Mouse (Mus musculus) embryonic fibroblast, embryonic 13.5 days (primary cell): ENCODE measurements around the gene Bola2. TPM values are rescaled to one million over a fixed set of nuclear protein-coding genes. Genes with fewer than 3 reads are reported as not detected.

ENCODE experiments used
- H3K27ac ChIP-seq: 2 replicates; pipeline ENCODE4 v1.5.1; 2012; ENCODE audit warnings: low read length, control low read depth, inconsistent platforms; ENCODE audit not compliant: insufficient read depth
- H3K4me1 ChIP-seq: 2 replicates; pipeline ENCODE4 v1.6.1; 2011; ENCODE audit warnings: low read length; ENCODE audit not compliant: control insufficient read depth, insufficient read depth
- H3K4me3 ChIP-seq: 2 replicates; pipeline ENCODE4 v1.5.1; 2011; ENCODE audit warnings: mild to moderate bottlenecking, control low read depth, low read length; ENCODE audit not compliant: insufficient read depth
- CTCF ChIP-seq: IDR thresholded peaks from 2 replicates; pipeline ENCODE4 v1.5.1; 2011; ENCODE audit warnings: mild to moderate bottlenecking, control low read depth, low read length, moderate library complexity, borderline replicate concordance; ENCODE audit not compliant: insufficient read depth
- POLR2A ChIP-seq: IDR thresholded peaks from 2 replicates; pipeline ENCODE4 v1.6.1; 2011; ENCODE audit warnings: low read depth, mild to moderate bottlenecking, control low read depth, low read length, moderate library complexity
- polyA plus RNA-seq: library from polyadenylated mRNA; stranded (reverse); fragments of >200 nt; gene quantifications from 2 replicates; pipeline ENCODE4 v1.2.4, GENCODE M21; 2011; ENCODE audit warnings: low read depth; ENCODE audit not compliant: missing spikeins, insufficient read length

Bola2 gene
- polyA plus RNA-seq, 1 experiment = 56.5 TPM

DNA sequence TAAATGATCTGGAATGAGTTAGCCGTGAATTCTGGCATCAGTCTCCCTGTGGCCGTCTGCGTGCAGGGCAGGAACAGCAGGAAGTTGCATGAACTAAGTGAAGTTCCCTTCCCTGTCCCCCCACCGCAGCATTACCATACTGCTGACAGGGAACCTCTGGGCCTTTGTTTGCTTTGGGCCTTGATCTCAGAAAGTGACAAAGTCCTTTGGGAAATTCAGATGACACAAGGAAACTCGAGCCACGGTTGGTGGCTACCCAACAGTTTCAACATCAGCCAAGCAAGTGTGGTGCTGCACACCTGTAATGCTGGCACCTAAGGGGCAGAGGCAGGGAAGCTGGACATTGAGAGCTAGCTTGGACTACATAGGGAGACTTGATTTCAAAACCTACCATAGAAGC, 51.6 kb downstream of the Bola2 start:
- no peaks in the 10 kb centered on the region for H3K4me1 ChIP-seq
- no peak for TF ChIP-seq POLR2A
- TF ChIP-seq CTCF = no peak
- no peak overlapping the region for H3K27ac ChIP-seq
- H3K4me3 ChIP-seq = no peak overlapping the region

DNA sequence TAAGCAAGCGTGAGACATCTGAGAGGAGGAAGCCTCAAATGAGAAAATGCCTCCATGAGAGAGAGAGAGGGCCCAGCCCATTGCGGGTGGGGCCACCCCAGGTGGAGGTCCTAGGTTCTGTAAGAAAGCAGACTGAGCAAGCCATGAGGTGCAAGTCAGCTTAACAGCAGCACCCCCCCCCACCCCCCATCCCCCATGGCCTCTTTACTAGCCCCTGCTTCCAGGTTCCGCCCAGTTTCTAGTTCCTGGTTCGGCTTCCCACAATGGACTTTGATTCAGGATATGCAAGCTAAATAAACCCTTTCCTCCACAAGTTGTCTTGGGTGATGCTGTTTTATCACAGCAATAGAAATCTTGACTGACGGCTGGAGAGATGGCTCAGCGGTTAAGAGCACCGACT, 53.6 kb downstream of the Bola2 start:
- Histone ChIP-seq H3K4me3 (no peak overlapping the region), H3K4me1 (no peaks in the 10 kb centered on the region), H3K27ac (no peak overlapping the region)
- TF ChIP-seq POLR2A (no peak), CTCF (no peak)

Other genes with a start within 250 kb of the Bola2 start
- gene Atp2a1, start 232.3 kb upstream of the Bola2 start, polyA plus RNA-seq = not detected in 2 replicates
- 27.7 and 31.3 TPM in 2 replicates for gene Sh2b1, start 220.0 kb upstream of the Bola2 start, polyA plus RNA-seq
- gene Tufm, start 208.0 kb upstream of the Bola2 start, polyA plus RNA-seq = 71.4 and 77.9 TPM in 2 replicates
- 131 and 149 TPM in 2 replicates for gene Atxn2l, start 192.0 kb upstream of the Bola2 start, polyA plus RNA-seq
- gene Eif3c, start 129.0 kb upstream of the Bola2 start, polyA plus RNA-seq = 413 and 481 TPM in 2 replicates
- gene Apobr, start 110.5 kb upstream of the Bola2 start, polyA plus RNA-seq = 9.3 and 10.0 TPM in 2 replicates
- gene Cln3, start 109.6 kb upstream of the Bola2 start, polyA plus RNA-seq = 12.4 and 16.7 TPM in 2 replicates
- not detected in 2 replicates for gene Il27, start 100.5 kb upstream of the Bola2 start, polyA plus RNA-seq
- gene Nupr1, start 64.5 kb upstream of the Bola2 start, polyA plus RNA-seq = 179 and 208 TPM in 2 replicates
- gene Sgf29, start 46.1 kb upstream of the Bola2 start, polyA plus RNA-seq = 17.7 and 30.3 TPM in 2 replicates
- 0.95 TPM in 1 of 2 replicates, not detected in the other for gene Sult1a1, start 19.0 kb upstream of the Bola2 start, polyA plus RNA-seq
- gene Slx1b, start 383 bp downstream of the Bola2 start, polyA plus RNA-seq = 5.7 and 8.7 TPM in 2 replicates
- 1.0 and 6.5 TPM in 2 replicates for gene Coro1a, start 12.4 kb downstream of the Bola2 start, polyA plus RNA-seq
- 132 and 145 TPM in 2 replicates for gene Mapk3, start 64.2 kb downstream of the Bola2 start, polyA plus RNA-seq
- 2.8 and 3.6 TPM in 2 replicates for gene Gdpd3, start 70.9 kb downstream of the Bola2 start, polyA plus RNA-seq
- 58.8 and 62.2 TPM in 2 replicates for gene Ypel3, start 81.6 kb downstream of the Bola2 start, polyA plus RNA-seq
- 0.49 TPM in 1 of 2 replicates, not detected in the other for gene Tbx6, start 86.1 kb downstream of the Bola2 start, polyA plus RNA-seq
- 106 and 118 TPM in 2 replicates for gene Ppp4c, start 97.1 kb downstream of the Bola2 start, polyA plus RNA-seq
- gene Fam57b, start 102.3 kb downstream of the Bola2 start, polyA plus RNA-seq = 0.37 and 1.2 TPM in 2 replicates
- not detected in 2 replicates for gene 4930451I11Rik, start 136.2 kb downstream of the Bola2 start, polyA plus RNA-seq
- gene Doc2a, start 152.0 kb downstream of the Bola2 start, polyA plus RNA-seq = not detected in 2 replicates
- gene Hirip3, start 166.6 kb downstream of the Bola2 start, polyA plus RNA-seq = 20.5 and 40.2 TPM in 2 replicates
- 54.0 and 63.0 TPM in 2 replicates for gene Ino80e, start 167.0 kb downstream of the Bola2 start, polyA plus RNA-seq
- gene Taok2, start 189.3 kb downstream of the Bola2 start, polyA plus RNA-seq = 42.0 and 45.4 TPM in 2 replicates
- gene Tmem219, start 227.5 kb downstream of the Bola2 start, polyA plus RNA-seq = 30.7 and 33.6 TPM in 2 replicates
- 9.0 and 9.1 TPM in 2 replicates for gene Kctd13, start 233.5 kb downstream of the Bola2 start, polyA plus RNA-seq